Mouse (Mus musculus): Measurements from ENCODE around the gene Abcf1. TPM values are rescaled to one million over a fixed set of nuclear protein-coding genes. Genes with fewer than 3 reads are reported as not detected.
A peak's percentile ranks its signal among the peaks of the same experiment; 100 is the strongest.

The Abcf1 gene
- polyA plus RNA-seq, 1 experiment from 2014 or later = 71.1 TPM

DNA sequence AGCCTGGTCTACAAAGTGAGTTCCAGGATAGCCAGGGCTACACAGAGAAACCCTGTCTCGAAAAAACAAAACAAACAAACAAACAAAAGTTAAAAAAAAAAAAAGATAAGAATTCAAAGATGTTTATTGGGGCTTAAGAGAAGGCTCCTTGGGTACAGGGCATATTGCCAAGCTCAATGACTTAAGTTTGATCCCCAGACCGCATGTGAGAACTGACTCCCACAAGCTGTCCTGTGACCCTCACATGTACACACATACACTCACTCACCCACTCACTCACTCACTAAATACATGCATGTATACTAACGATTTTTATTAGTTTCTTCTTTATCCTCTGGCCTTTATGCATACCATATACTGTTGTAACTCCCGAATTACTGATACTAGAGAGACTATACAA, 30.8 kb upstream of the Abcf1 start:
- H3K9ac ChIP-seq (replicated peaks; ENCODE audit: low read depth, low read length) = no peak overlapping the region
- no peak overlapping the region for H3K27ac ChIP-seq (ENCODE audit: low read depth, low read length)
- no peak overlapping the region for H3K4me3 ChIP-seq (ENCODE audit: low read depth, low read length)
- no peaks in the 10 kb centered on the region for H3K27me3 ChIP-seq (ENCODE audit: control insufficient read depth, insufficient read depth, low read length)
- H3K4me1 ChIP-seq (ENCODE audit: control insufficient read depth, insufficient read depth, low read length) = 0 out of 2 replicates have a peak, but pooled peaks cover 4% of the 10 kb centered on the region
- 88% methylated on average over 4 of the region's 4 CpGs for WGBS
- H3K36me3 ChIP-seq (ENCODE audit: control insufficient read depth, insufficient read depth, low read length) = no peaks in the 10 kb centered on the region
- no peak overlapping the region for H3K4me2 ChIP-seq (ENCODE audit: low read depth, low read length)
- no peaks in the 10 kb centered on the region for H3K9me3 ChIP-seq (ENCODE audit: control insufficient read depth, low read length)
- ATAC-seq (ENCODE audit: low read depth) = no peak

DNA sequence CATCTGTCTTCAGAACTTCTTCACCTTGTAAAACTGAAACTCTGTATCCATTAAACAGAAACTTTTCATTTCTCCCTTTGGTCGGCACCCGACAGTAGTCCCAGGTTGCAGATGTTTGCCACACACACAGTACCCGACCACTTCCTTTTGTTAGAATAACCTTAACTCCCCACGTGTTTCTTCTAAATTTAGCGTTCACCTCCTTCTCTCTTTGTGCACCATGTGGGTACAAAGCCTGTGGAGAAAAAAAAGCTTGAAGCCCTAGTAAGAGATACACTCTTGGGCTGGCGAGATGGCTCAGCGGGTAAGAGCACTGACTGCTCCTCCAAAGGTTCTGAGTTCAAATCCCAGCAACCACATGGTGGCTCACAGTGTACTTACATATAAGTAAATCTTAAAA, 29.8 kb upstream of the Abcf1 start:
- WGBS = 88% methylated on average over 7 of the region's 7 CpGs
- H3K9ac ChIP-seq (replicated peaks; ENCODE audit: low read depth, low read length) = no peak overlapping the region
- ATAC-seq (ENCODE audit: low read depth) = no peak
- no peak overlapping the region for H3K4me2 ChIP-seq (ENCODE audit: low read depth, low read length)
- no peaks in the 10 kb centered on the region for H3K27me3 ChIP-seq (ENCODE audit: control insufficient read depth, insufficient read depth, low read length)
- H3K27ac ChIP-seq (ENCODE audit: low read depth, low read length) = no peak overlapping the region
- no peaks in the 10 kb centered on the region for H3K9me3 ChIP-seq (ENCODE audit: control insufficient read depth, low read length)
- 0 out of 2 replicates have a peak, but pooled peaks cover 4% of the 10 kb centered on the region for H3K4me1 ChIP-seq (ENCODE audit: control insufficient read depth, insufficient read depth, low read length)
- H3K4me3 ChIP-seq (ENCODE audit: low read depth, low read length) = no peak overlapping the region
- H3K36me3 ChIP-seq (ENCODE audit: control insufficient read depth, insufficient read depth, low read length) = no peaks in the 10 kb centered on the region

DNA sequence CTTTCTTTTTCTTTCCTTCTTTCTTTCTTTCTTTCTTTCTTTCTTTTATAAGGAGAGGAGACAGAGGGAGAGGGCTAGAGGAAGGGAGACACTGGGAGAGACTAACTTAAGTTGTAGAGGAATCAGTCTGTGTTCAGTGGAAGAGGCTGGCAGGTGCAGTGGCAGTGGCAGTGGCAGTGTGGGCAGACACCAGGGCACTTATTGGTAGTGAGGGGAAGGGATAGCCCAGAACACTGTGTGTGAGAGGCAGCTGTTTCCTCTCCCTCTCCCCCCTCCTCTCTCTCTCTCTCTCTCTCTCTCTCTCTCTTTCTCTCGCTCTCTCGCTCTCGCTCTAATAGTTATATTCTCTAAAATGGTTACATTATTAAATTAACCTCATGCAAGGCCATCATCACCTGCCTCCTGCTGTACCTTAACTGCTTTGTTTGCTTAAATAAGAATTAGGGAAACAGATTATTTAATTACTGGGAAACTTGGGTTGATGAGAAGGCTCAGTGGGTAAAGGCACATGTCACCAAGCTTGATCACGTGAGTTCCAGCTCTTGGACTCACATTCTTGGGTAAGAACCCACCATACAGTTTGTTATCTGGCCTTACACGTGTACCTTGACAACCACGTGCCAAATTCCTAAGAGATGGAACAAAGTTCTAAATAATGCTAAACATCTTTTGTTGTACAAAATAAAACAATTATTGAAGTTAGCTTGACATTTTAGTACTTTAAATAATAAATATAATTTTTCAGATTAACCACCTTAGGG, 29.2 kb upstream of the Abcf1 start:
- no peaks in the 10 kb centered on the region for H3K27me3 ChIP-seq (ENCODE audit: control insufficient read depth, insufficient read depth, low read length)
- WGBS = 98% methylated on average over 6 of the region's 6 CpGs
- H3K4me2 ChIP-seq (ENCODE audit: low read depth, low read length) = no peak overlapping the region
- H3K4me1 ChIP-seq (ENCODE audit: control insufficient read depth, insufficient read depth, low read length) = 0 out of 2 replicates have a peak, but pooled peaks cover 4% of the 10 kb centered on the region
- no peaks in the 10 kb centered on the region for H3K9me3 ChIP-seq (ENCODE audit: control insufficient read depth, low read length)
- ATAC-seq (ENCODE audit: low read depth) = no peak
- no peak overlapping the region for H3K9ac ChIP-seq (replicated peaks; ENCODE audit: low read depth, low read length)
- no peaks in the 10 kb centered on the region for H3K36me3 ChIP-seq (ENCODE audit: control insufficient read depth, insufficient read depth, low read length)
- H3K27ac ChIP-seq (ENCODE audit: low read depth, low read length) = no peak overlapping the region
- no peak overlapping the region for H3K4me3 ChIP-seq (ENCODE audit: low read depth, low read length)

DNA sequence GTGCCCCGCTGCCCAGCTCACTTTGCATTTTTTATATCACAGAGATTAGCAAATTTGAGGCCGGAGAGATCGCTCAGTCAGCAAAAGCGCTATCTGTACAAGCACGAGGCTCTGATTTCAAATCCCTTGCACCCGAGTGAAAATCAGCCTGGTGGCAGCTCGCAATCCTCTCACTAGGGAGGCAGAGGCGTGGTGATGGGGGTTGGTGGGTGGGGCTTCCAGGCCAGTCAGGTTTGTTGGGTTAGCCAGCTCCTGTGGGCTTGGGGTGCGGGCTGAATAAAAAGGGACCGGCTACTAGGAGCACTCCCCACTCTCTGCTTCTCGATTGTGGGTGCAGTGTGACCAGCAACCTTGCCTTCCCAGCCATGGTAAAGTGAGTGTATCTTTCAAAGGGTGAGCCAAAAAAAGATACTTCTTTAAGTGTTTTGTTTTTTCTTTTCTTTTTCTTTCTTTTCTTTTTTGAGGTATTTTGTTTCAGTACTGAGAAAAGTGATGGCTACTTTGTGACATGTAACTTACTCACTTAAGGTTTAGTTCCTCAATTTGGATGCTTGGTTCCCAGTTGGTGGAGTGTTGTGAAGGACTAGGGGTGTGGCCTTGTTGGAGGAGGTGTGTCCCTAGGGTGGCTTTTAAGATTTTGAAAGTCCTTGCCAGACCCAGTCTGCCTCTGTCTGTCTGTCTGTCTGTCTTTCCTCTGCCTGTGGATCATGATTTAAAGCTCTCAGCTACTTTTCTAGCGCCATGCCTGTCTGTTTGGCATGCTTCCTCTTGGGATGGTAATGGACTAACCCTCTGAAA, 28.4 kb upstream of the Abcf1 start:
- no peak overlapping the region for H3K4me2 ChIP-seq (ENCODE audit: low read depth, low read length)
- no peak overlapping the region for H3K9ac ChIP-seq (replicated peaks; ENCODE audit: low read depth, low read length)

DNA sequence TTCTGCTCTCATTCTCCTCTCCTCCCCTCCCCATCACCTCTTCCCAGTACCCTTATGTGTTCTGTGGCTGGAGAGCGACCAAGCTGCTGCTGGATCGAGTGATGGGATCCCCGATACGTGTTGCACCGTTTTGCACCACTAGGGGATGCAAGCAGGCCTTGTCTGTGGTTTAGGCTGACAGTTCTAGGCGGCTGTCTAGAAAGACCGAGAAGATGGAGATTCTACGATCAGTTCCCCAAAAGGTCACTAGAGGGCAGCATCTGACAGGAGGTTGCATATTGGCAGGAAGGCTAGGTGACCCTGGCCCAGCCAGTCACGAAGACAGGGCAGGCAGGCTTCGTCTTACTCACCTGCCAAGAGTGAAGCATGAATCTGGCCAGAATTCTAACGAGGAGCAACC, 27.4 kb upstream of the Abcf1 start:
- Histone ChIP-seq H3K4me2 (ENCODE audit: low read depth, low read length) (peak overlapping the region; percentile 11; the same call in 1 of the 2 replicates), H3K9ac (replicated peaks; ENCODE audit: low read depth, low read length) (no peak overlapping the region), H3K4me1 (ENCODE audit: control insufficient read depth, insufficient read depth, low read length) (0 out of 2 replicates have a peak, but pooled peaks cover 4% of the 10 kb centered on the region), H3K9me3 (ENCODE audit: control insufficient read depth, low read length) (no peaks in the 10 kb centered on the region), H3K36me3 (ENCODE audit: control insufficient read depth, insufficient read depth, low read length) (no peaks in the 10 kb centered on the region), H3K27ac (ENCODE audit: low read depth, low read length) (no peak overlapping the region), H3K4me3 (ENCODE audit: low read depth, low read length) (no peak overlapping the region), H3K27me3 (ENCODE audit: control insufficient read depth, insufficient read depth, low read length) (no peaks in the 10 kb centered on the region)
- WGBS = 5% methylated on average over 11 of the region's 11 CpGs
- peak; percentile 72 for ATAC-seq (ENCODE audit: low read depth)

More for the DNA sequence above, 28.4 kb upstream of the Abcf1 start:
- Histone ChIP-seq H3K27me3 (ENCODE audit: control insufficient read depth, insufficient read depth, low read length) (no peaks in the 10 kb centered on the region), H3K9me3 (ENCODE audit: control insufficient read depth, low read length) (no peaks in the 10 kb centered on the region), H3K4me3 (ENCODE audit: low read depth, low read length) (no peak overlapping the region), H3K4me1 (ENCODE audit: control insufficient read depth, insufficient read depth, low read length) (0 out of 2 replicates have a peak, but pooled peaks cover 4% of the 10 kb centered on the region), H3K36me3 (ENCODE audit: control insufficient read depth, insufficient read depth, low read length) (no peaks in the 10 kb centered on the region), H3K27ac (ENCODE audit: low read depth, low read length) (no peak overlapping the region)
- 59% methylated on average over 12 of the region's 12 CpGs for WGBS
- no peak for ATAC-seq (ENCODE audit: low read depth)

DNA sequence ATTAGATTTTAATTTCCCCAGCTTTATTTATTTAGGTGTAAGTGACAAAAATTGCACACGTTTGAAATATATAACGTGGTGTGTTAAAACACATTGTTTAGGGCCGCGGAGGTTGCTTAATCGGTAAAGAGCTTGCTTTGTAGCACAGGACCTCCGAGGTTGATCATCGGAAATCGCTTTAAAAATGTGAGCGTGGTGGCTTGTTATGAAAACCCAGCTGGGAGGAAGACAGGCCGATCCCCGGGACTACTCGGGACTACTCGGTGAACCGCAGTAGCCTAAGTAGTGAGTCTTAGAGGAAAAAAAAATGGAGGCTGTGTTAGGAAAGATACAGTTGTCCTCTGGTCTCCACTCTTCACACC, 25.3 kb upstream of the Abcf1 start:
- Histone ChIP-seq H3K9me3 (ENCODE audit: control insufficient read depth, low read length) (no peaks in the 10 kb centered on the region), H3K4me1 (ENCODE audit: control insufficient read depth, insufficient read depth, low read length) (0 out of 2 replicates have a peak, but pooled peaks cover 4% of the 10 kb centered on the region), H3K4me3 (ENCODE audit: low read depth, low read length) (peak overlapping the region; percentile 61), H3K27me3 (ENCODE audit: control insufficient read depth, insufficient read depth, low read length) (no peaks in the 10 kb centered on the region), H3K27ac (ENCODE audit: low read depth, low read length) (no peak overlapping the region), H3K4me2 (ENCODE audit: low read depth, low read length) (peak overlapping the region; percentile 46), H3K9ac (replicated peaks; ENCODE audit: low read depth, low read length) (peak overlapping the region; percentile 60), H3K36me3 (ENCODE audit: control insufficient read depth, insufficient read depth, low read length) (no peaks in the 10 kb centered on the region)
- no peak for ATAC-seq (ENCODE audit: low read depth)
- WGBS = 3% methylated on average over 14 of the region's 14 CpGs

DNA sequence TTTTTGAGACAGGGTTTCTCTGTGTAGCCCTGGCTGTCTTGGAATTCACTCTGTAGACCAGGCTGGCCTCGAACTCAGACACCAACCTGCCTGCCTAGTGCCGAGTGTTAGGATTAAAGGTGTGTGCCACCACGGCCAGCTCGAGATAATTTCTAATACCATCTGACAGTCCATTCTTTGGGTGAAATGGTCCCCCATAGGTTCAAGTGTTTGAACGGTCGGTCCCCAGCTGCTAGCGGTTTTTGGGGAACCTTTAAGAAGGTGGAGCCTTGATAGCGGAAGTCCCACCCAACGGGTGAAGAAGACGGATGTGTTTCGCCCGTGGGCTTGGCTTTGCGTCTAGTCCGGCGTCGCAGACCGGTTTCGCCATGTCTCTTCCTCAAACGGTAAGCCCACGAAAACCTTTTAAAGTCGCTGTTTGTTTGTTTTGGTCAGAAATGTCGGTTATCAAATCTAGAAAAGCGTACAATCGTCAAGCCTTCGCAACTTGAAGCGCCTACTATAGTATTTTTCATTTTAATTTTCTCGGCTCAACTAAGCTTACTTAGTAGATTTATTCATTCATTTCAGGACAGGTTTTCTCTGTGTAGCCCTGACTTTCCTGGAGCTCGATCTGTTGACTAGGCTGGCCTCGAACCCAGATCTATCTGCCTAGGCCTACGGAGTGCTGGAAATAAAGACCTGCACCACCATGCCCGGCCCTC, 24.8 kb upstream of the Abcf1 start:
- WGBS = 3% methylated on average over 31 of the region's 31 CpGs
- H3K4me3 ChIP-seq (ENCODE audit: low read depth, low read length) = peak overlapping the region; percentile 61
- peak; percentile 73 for ATAC-seq (ENCODE audit: low read depth)

DNA sequence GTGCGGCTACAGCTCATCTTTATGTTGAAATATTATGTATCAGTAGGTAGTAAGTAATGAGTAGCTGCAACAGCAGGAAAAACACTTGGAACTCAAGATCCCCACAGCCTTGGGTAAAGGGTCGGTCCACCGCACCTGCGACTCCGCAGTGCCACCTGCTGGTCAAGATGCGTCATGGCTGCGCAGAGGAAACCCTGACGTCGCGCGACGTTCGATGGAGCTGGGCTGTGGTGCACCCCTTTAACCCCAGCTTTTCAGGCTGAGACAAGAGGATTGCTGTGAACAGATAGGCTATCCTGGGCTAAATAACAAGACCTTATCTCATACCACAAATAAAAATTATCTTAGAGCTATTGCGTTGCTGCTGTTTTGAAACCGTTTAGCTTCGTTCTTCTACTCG, 24.1 kb upstream of the Abcf1 start:
- Histone ChIP-seq H3K27me3 (ENCODE audit: control insufficient read depth, insufficient read depth, low read length) (no peaks in the 10 kb centered on the region), H3K36me3 (ENCODE audit: control insufficient read depth, insufficient read depth, low read length) (peaks cover 5% of the 10 kb centered on the region; the same call in 1 of the 2 replicates), H3K27ac (ENCODE audit: low read depth, low read length) (0 out of 2 replicates have a peak overlapping the region, but pooled peaks have one; percentile 29), H3K9me3 (ENCODE audit: control insufficient read depth, low read length) (no peaks in the 10 kb centered on the region), H3K4me1 (ENCODE audit: control insufficient read depth, insufficient read depth, low read length) (0 out of 2 replicates have a peak, but pooled peaks cover 4% of the 10 kb centered on the region), H3K4me2 (ENCODE audit: low read depth, low read length) (peak overlapping the region; percentile 14; the same call in 1 of the 2 replicates), H3K4me3 (ENCODE audit: low read depth, low read length) (0 out of 2 replicates have a peak overlapping the region, but pooled peaks have one; percentile 11), H3K9ac (replicated peaks; ENCODE audit: low read depth, low read length) (no peak overlapping the region)
- WGBS = 7% methylated on average over 17 of the region's 17 CpGs
- peak; percentile 74 for ATAC-seq (ENCODE audit: low read depth)

More for the DNA sequence above, 24.8 kb upstream of the Abcf1 start:
- Histone ChIP-seq H3K4me2 (ENCODE audit: low read depth, low read length) (peak overlapping the region; percentile 46), H3K9ac (replicated peaks; ENCODE audit: low read depth, low read length) (peak overlapping the region; percentile 60), H3K4me1 (ENCODE audit: control insufficient read depth, insufficient read depth, low read length) (0 out of 2 replicates have a peak, but pooled peaks cover 4% of the 10 kb centered on the region), H3K27me3 (ENCODE audit: control insufficient read depth, insufficient read depth, low read length) (no peaks in the 10 kb centered on the region), H3K36me3 (ENCODE audit: control insufficient read depth, insufficient read depth, low read length) (no peaks in the 10 kb centered on the region), H3K9me3 (ENCODE audit: control insufficient read depth, low read length) (no peaks in the 10 kb centered on the region), H3K27ac (ENCODE audit: low read depth, low read length) (peak overlapping the region; percentile 63; the same call in 1 of the 2 replicates)
